Mouse (Mus musculus): ENCODE data around the gene Rnase9.

- TF ChIP-seq POLR2A (IDR thresholded peaks at IDR 0.05; ENCODE audit: extremely low read depth, insufficient read depth, low read length), result no peak
- TF ChIP-seq CTCF (IDR thresholded peaks at IDR 0.05; ENCODE audit: low read depth, low read length), result no peak
Observed at GRCm38 (mm10) chr14:51088970-51089673, 47.5 kb upstream of the Rnase9 start.
